Mouse (Mus musculus) midbrain, embryonic 12.5 days (tissue): Measurements from ENCODE around the gene Crip3. TPM values are rescaled to one million over a fixed set of nuclear protein-coding genes. Genes with fewer than 3 reads are reported as not detected.

ENCODE experiments used
- ATAC-seq: fragments of 200-750 bp; cut with Nextera tagmentation; 2 replicates; pipeline ENCODE4 v1.8.0; 2017; ENCODE audit warnings: low read depth, moderate TSS enrichment, moderate library complexity; ENCODE audit not compliant: low FRiP score
- H3K27ac ChIP-seq: fragments of 300-500 bp; sonication (generic); replicated peaks from 2 replicates; pipeline ENCODE4 v1.5.1; 2016; ENCODE audit warnings: mild to moderate bottlenecking
- H3K27me3 ChIP-seq: fragments of 300-500 bp; sonication (generic); 2 replicates; pipeline ENCODE4 v1.6.1; 2016; ENCODE audit warnings: mild to moderate bottlenecking
- H3K36me3 ChIP-seq: fragments of 300-500 bp; sonication (generic); 2 replicates; pipeline ENCODE4 v1.6.1; 2016
- H3K4me1 ChIP-seq: fragments of 300-500 bp; sonication (generic); 2 replicates; pipeline ENCODE4 v1.6.1; 2016
- H3K4me2 ChIP-seq: fragments of 300-500 bp; sonication (generic); replicated peaks from 2 replicates; pipeline ENCODE4 v1.6.1; 2016; ENCODE audit warnings: mild to moderate bottlenecking, moderate library complexity
- H3K4me3 ChIP-seq: fragments of 300-500 bp; sonication (generic); 2 replicates; pipeline ENCODE4 v1.5.1; 2016; ENCODE audit warnings: mild to moderate bottlenecking
- H3K9ac ChIP-seq: fragments of 300-500 bp; sonication (generic); replicated peaks from 2 replicates; pipeline ENCODE4 v1.6.1; 2016; ENCODE audit warnings: mild to moderate bottlenecking, moderate library complexity
- H3K9me3 ChIP-seq: fragments of 300-500 bp; sonication (generic); 2 replicates; pipeline ENCODE4 v1.6.1; 2016; ENCODE audit warnings: mild to moderate bottlenecking
- WGBS: fragments of 180-500 bp; shearing (Covaris S2); methylation state at CpG from one replicate; pipeline ENCODE4 v1.1.7; 2016; 5-methylcytosine and 5-hydroxymethylcytosine counted together
- polyA plus RNA-seq: library from polyadenylated mRNA; unstranded; fragments of >200 nt; fragmentation: Nextera tagmentation; extraction: Ambion mirVana; gene quantifications from 2 replicates; pipeline ENCODE4 v1.2.1, GENCODE M21; 2016

Crip3 gene
- polyA plus RNA-seq = 1.4 and 1.6 TPM in 2 replicates

- Histone ChIP-seq H3K27ac (no peak within 1 kb of the TSS), H3K4me2 (peak within 1 kb of the TSS; percentile 44), H3K9ac (no peak within 1 kb of the TSS), H3K9me3 (no peaks in the 10 kb centered on the region), H3K27me3 (peaks cover 19% of the 10 kb centered on the region), H3K4me3 (peak within 1 kb of the TSS; percentile 19; the same call in 1 of the 2 replicates), H3K4me1 (peaks cover 8% of the 10 kb centered on the region; the same call in 1 of the 2 replicates), H3K36me3 (no peaks in the 10 kb centered on the region)
- ATAC-seq = no peak
- 17% methylated on average over 18 of the region's 18 CpGs for WGBS
These were observed at the start of gene Crip3 for GRCm38 (mm10) chr17:46428761-46429414. Gene Crip3, plus strand, starts transcription at chr17:46428926.

GRCm38 (mm10) chr17:46383294-46384060 is 45.2 kb upstream of the Crip3 start, which contains the start of gene Zfp318:
Gene Zfp318, plus strand, starts transcription at chr17:46383731.
- peak; percentile 97 for ATAC-seq
- H3K4me2 ChIP-seq = peak within 1 kb of the TSS; percentile 65
- H3K4me1 ChIP-seq = peaks cover 17% of the 10 kb centered on the region
- H3K27me3 ChIP-seq = no peaks in the 10 kb centered on the region; the same call in 1 of the 2 replicates
- WGBS = under 1% methylated on average over 47 of the region's 105 CpGs
- peak within 1 kb of the TSS; percentile 94 for H3K9ac ChIP-seq
- peak within 1 kb of the TSS; percentile 96 for H3K4me3 ChIP-seq
- H3K36me3 ChIP-seq = peaks cover 13% of the 10 kb centered on the region
- no peaks in the 10 kb centered on the region for H3K9me3 ChIP-seq
- peak within 1 kb of the TSS; percentile 94 for H3K27ac ChIP-seq

- 0 out of 2 replicates have a peak, but pooled peaks have one; percentile 3 for ATAC-seq
- no peaks in the 10 kb centered on the region; the same call in 1 of the 2 replicates for H3K27me3 ChIP-seq
- peak overlapping the region; percentile 65 for H3K4me2 ChIP-seq
- peaks cover 17% of the 10 kb centered on the region for H3K4me1 ChIP-seq
- H3K4me3 ChIP-seq = peak overlapping the region; percentile 96
- H3K9ac ChIP-seq = peak overlapping the region; percentile 94
- peak overlapping the region; percentile 94 for H3K27ac ChIP-seq
- peaks cover 19% of the 10 kb centered on the region for H3K36me3 ChIP-seq
- under 1% methylated on average over 69 of the region's 70 CpGs for WGBS
- H3K9me3 ChIP-seq = no peaks in the 10 kb centered on the region
These were observed 44.5 kb upstream of the Crip3 start for GRCm38 (mm10) chr17:46384061-46384801.

- peaks cover 28% of the 10 kb centered on the region for H3K36me3 ChIP-seq
- no peaks in the 10 kb centered on the region for H3K27me3 ChIP-seq
- H3K9ac ChIP-seq = no peak overlapping the region
- WGBS = 94% methylated on average over 3 of the region's 3 CpGs
- no peak overlapping the region for H3K4me2 ChIP-seq
- no peak for ATAC-seq
- H3K4me3 ChIP-seq = no peak overlapping the region
- peaks cover 17% of the 10 kb centered on the region for H3K4me1 ChIP-seq
- H3K27ac ChIP-seq = no peak overlapping the region
- H3K9me3 ChIP-seq = no peaks in the 10 kb centered on the region
These were observed 40.5 kb upstream of the Crip3 start for GRCm38 (mm10) chr17:46388200-46388599.

DNA sequence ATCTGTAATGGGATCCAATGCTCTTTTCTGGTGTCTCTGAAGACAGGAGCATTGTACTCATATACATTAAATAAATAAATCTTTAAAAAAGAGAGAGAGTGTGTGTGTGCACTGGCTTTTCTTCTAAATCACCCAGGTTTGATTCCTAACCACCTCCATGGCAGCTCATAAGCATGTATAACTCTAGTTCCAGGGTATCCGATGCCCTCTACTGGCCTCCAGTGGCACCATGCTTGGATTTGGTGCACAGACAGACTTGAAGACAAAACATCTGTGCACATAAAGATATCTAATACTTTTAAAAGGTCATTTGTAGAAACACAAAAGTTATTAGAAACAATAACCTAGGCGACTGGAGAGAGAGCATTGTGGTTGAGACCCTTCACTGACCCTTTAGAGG is 35.7 kb upstream of the Crip3 start:
- H3K27ac ChIP-seq = no peak overlapping the region

GRCm38 (mm10) chr17:46394631-46395030 is 34.1 kb upstream of the Crip3 start:
- H3K27ac ChIP-seq = no peak overlapping the region
- no peak overlapping the region for H3K9ac ChIP-seq
- no peak overlapping the region for H3K4me2 ChIP-seq
- ATAC-seq = no peak
- H3K4me1 ChIP-seq = no peaks in the 10 kb centered on the region
- no peaks in the 10 kb centered on the region for H3K27me3 ChIP-seq
- 87% methylated on average over 1 of the region's 1 CpGs for WGBS
- H3K4me3 ChIP-seq = no peak overlapping the region
- no peaks in the 10 kb centered on the region for H3K9me3 ChIP-seq
- H3K36me3 ChIP-seq = peaks cover 40% of the 10 kb centered on the region

More for the DNA sequence above, 35.7 kb upstream of the Crip3 start:
- no peak overlapping the region for H3K4me2 ChIP-seq
- H3K9ac ChIP-seq = no peak overlapping the region
- no peak for ATAC-seq
- H3K27me3 ChIP-seq = no peaks in the 10 kb centered on the region
- H3K4me3 ChIP-seq = no peak overlapping the region
- peaks cover 39% of the 10 kb centered on the region for H3K36me3 ChIP-seq
- 42% methylated on average over 2 of the region's 2 CpGs for WGBS
- no peaks in the 10 kb centered on the region for H3K4me1 ChIP-seq
- H3K9me3 ChIP-seq = no peaks in the 10 kb centered on the region

- peaks cover 68% of the 10 kb centered on the region for H3K36me3 ChIP-seq
- no peaks in the 10 kb centered on the region for H3K4me1 ChIP-seq
- no peak overlapping the region for H3K4me2 ChIP-seq
- 28% methylated on average over 3 of the region's 3 CpGs for WGBS
- no peak overlapping the region for H3K4me3 ChIP-seq
- H3K9ac ChIP-seq = no peak overlapping the region
- no peak for ATAC-seq
- H3K27me3 ChIP-seq = no peaks in the 10 kb centered on the region
- H3K27ac ChIP-seq = no peak overlapping the region
- no peaks in the 10 kb centered on the region for H3K9me3 ChIP-seq
These were observed 20.2 kb upstream of the Crip3 start for GRCm38 (mm10) chr17:46408478-46408877.

DNA sequence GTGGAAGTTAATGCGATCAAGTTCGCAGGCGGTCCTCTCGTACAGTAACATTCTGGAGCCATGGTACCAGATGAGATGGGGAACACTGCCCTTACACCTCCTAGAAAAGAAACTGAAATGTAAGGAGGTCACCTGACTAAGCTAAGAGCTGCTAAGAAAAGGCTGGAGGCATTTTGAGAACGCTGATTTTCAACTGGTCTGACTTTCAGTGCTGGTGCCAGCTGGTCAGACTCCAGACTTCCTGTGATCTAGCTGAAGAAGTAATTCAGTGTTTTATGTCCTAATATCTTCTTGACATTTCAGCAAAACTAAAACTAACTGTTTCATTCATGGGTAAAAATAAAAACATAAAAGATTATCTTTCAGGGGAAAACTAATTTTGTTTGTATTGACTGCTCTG is 10.1 kb upstream of the Crip3 start:
- no peak overlapping the region for H3K4me3 ChIP-seq
- H3K27me3 ChIP-seq = no peaks in the 10 kb centered on the region
- ATAC-seq = no peak
- no peak overlapping the region for H3K9ac ChIP-seq
- H3K4me2 ChIP-seq = no peak overlapping the region
- no peaks in the 10 kb centered on the region for H3K9me3 ChIP-seq
- 71% methylated on average over 5 of the region's 5 CpGs for WGBS
- no peak overlapping the region for H3K27ac ChIP-seq
- H3K36me3 ChIP-seq = peaks cover 23% of the 10 kb centered on the region
- no peaks in the 10 kb centered on the region for H3K4me1 ChIP-seq

- H3K9me3 ChIP-seq = no peaks in the 10 kb centered on the region
- ATAC-seq = no peak
- no peaks in the 10 kb centered on the region for H3K27me3 ChIP-seq
- H3K4me2 ChIP-seq = no peak overlapping the region
- no peaks in the 10 kb centered on the region for H3K4me1 ChIP-seq
- peaks cover 13% of the 10 kb centered on the region; the same call in 1 of the 2 replicates for H3K36me3 ChIP-seq
- no peak overlapping the region for H3K9ac ChIP-seq
- H3K4me3 ChIP-seq = no peak overlapping the region
- no peak overlapping the region for H3K27ac ChIP-seq
These were observed 9.0 kb upstream of the Crip3 start for GRCm38 (mm10) chr17:46419717-46420116.

GRCm38 (mm10) chr17:46426496-46426895 is 2.2 kb upstream of the Crip3 start:
- no peaks in the 10 kb centered on the region for H3K36me3 ChIP-seq
- ATAC-seq = no peak
- H3K4me2 ChIP-seq = no peak overlapping the region
- H3K4me1 ChIP-seq = peaks cover 5% of the 10 kb centered on the region; the same call in 1 of the 2 replicates
- no peak overlapping the region for H3K9ac ChIP-seq
- no peak overlapping the region for H3K4me3 ChIP-seq
- H3K27ac ChIP-seq = no peak overlapping the region
- H3K27me3 ChIP-seq = peaks cover 15% of the 10 kb centered on the region; the same call in 1 of the 2 replicates
- no peaks in the 10 kb centered on the region for H3K9me3 ChIP-seq

DNA sequence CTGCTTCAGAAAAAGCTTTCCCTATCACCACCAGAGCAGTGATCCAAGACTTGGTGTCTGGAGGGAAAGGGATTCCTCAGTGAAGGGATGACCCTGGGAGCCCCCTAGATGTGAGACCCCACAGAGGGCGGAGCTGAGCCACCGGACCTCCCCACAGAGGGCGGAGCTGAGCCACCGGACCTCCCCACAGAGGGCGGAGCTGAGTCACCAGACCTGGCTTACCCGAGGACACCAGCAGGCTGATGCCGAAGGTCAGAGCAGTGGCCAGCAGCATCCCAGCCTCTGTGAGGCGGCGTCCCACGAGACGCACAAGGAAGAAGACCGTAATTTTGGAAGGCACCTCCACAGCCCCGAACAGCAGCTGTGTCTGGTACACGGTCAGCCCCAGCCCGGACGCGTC is 4.9 kb downstream of the Crip3 start:
- 4% methylated on average over 17 of the region's 17 CpGs for WGBS
- H3K27ac ChIP-seq = no peak overlapping the region
- no peak overlapping the region; the same call in 1 of the 2 replicates for H3K9ac ChIP-seq
- H3K4me2 ChIP-seq = peak overlapping the region; percentile 41
- no peaks in the 10 kb centered on the region for H3K36me3 ChIP-seq
- peaks cover 11% of the 10 kb centered on the region; the same call in 1 of the 2 replicates for H3K4me1 ChIP-seq
- ATAC-seq = peak; percentile 31; the same call in 1 of the 2 replicates
- peaks cover 47% of the 10 kb centered on the region for H3K27me3 ChIP-seq
- no peaks in the 10 kb centered on the region for H3K9me3 ChIP-seq
- peak overlapping the region; percentile 19; the same call in 1 of the 2 replicates for H3K4me3 ChIP-seq
